Mouse (Mus musculus): ENCODE measurements around the gene Itk. TPM values are rescaled to one million over a fixed set of nuclear protein-coding genes. Genes with fewer than 3 reads are reported as not detected.

Itk gene
- polyA plus RNA-seq, 1 experiment: 1.1 TPM

- TF ChIP-seq CTCF (IDR thresholded peaks at IDR 0.05; ENCODE audit: extremely low read depth, insufficient read length, insufficient replicate concordance, low read depth, low read length): no peak
- TF ChIP-seq POLR2A (IDR thresholded peaks at IDR 0.05; ENCODE audit: low read depth, low read length): no peak
- no peak overlapping the region for H3K4me3 ChIP-seq (ENCODE audit: low read depth, low read length)
- no peak overlapping the region for H3K27ac ChIP-seq (ENCODE audit: insufficient read depth, low read depth, low read length)
- 35% methylated on average over 1 of the region's 1 CpGs for WGBS
- H3K4me1 ChIP-seq (ENCODE audit: control insufficient read depth, insufficient read depth, insufficient read length, low read length): no peaks in the 10 kb centered on the region
- no peaks in the 10 kb centered on the region for H3K36me3 ChIP-seq (ENCODE audit: control insufficient read depth, insufficient read depth, low read length)
- no peaks in the 10 kb centered on the region for H3K27me3 ChIP-seq (ENCODE audit: control insufficient read depth, insufficient read depth, low read length)
Observed at GRCm38 (mm10) chr11:46358369-46358768, 30.9 kb downstream of the Itk start.

GRCm38 (mm10) chr11:46349681-46350410 lies 39.5 kb downstream of the Itk start:
- H3K4me3 ChIP-seq (ENCODE audit: low read depth, low read length): no peak overlapping the region
- H3K27ac ChIP-seq (ENCODE audit: insufficient read depth, low read depth, low read length): no peak overlapping the region
- WGBS: 50% methylated on average over 2 of the region's 2 CpGs
- H3K4me1 ChIP-seq (ENCODE audit: control insufficient read depth, insufficient read depth, insufficient read length, low read length): no peaks in the 10 kb centered on the region
- no peak for TF ChIP-seq POLR2A (IDR thresholded peaks at IDR 0.05; ENCODE audit: low read depth, low read length)
- no peak for TF ChIP-seq CTCF (IDR thresholded peaks at IDR 0.05; ENCODE audit: extremely low read depth, insufficient read length, insufficient replicate concordance, low read depth, low read length)
- no peaks in the 10 kb centered on the region for H3K27me3 ChIP-seq (ENCODE audit: control insufficient read depth, insufficient read depth, low read length)
- no peaks in the 10 kb centered on the region for H3K36me3 ChIP-seq (ENCODE audit: control insufficient read depth, insufficient read depth, low read length)

GRCm38 (mm10) chr11:46348416-46348815 lies 40.9 kb downstream of the Itk start:
- H3K27me3 ChIP-seq (ENCODE audit: control insufficient read depth, insufficient read depth, low read length): no peaks in the 10 kb centered on the region
- H3K4me3 ChIP-seq (ENCODE audit: low read depth, low read length): no peak overlapping the region
- no peaks in the 10 kb centered on the region for H3K4me1 ChIP-seq (ENCODE audit: control insufficient read depth, insufficient read depth, insufficient read length, low read length)
- no peak overlapping the region for H3K27ac ChIP-seq (ENCODE audit: insufficient read depth, low read depth, low read length)
- no peak for TF ChIP-seq CTCF (IDR thresholded peaks at IDR 0.05; ENCODE audit: extremely low read depth, insufficient read length, insufficient replicate concordance, low read depth, low read length)
- no peak for TF ChIP-seq POLR2A (IDR thresholded peaks at IDR 0.05; ENCODE audit: low read depth, low read length)
- H3K36me3 ChIP-seq (ENCODE audit: control insufficient read depth, insufficient read depth, low read length): no peaks in the 10 kb centered on the region
- WGBS: 63% methylated on average over 3 of the region's 3 CpGs

- Histone ChIP-seq H3K27ac (ENCODE audit: insufficient read depth, low read depth, low read length) (no peak overlapping the region), H3K4me1 (ENCODE audit: control insufficient read depth, insufficient read depth, insufficient read length, low read length) (no peaks in the 10 kb centered on the region), H3K27me3 (ENCODE audit: control insufficient read depth, insufficient read depth, low read length) (no peaks in the 10 kb centered on the region), H3K4me3 (ENCODE audit: low read depth, low read length) (no peak overlapping the region), H3K36me3 (ENCODE audit: control insufficient read depth, insufficient read depth, low read length) (no peaks in the 10 kb centered on the region)
- 65% methylated on average over 5 of the region's 5 CpGs for WGBS
- TF ChIP-seq CTCF (IDR thresholded peaks at IDR 0.05; ENCODE audit: extremely low read depth, insufficient read length, insufficient replicate concordance, low read depth, low read length) (no peak), POLR2A (IDR thresholded peaks at IDR 0.05; ENCODE audit: low read depth, low read length) (no peak)
Observed at GRCm38 (mm10) chr11:46347756-46348155, 41.6 kb downstream of the Itk start.

GRCm38 (mm10) chr11:46343886-46344546 lies 45.3 kb downstream of the Itk start:
- Histone ChIP-seq H3K27ac (ENCODE audit: insufficient read depth, low read depth, low read length) (no peak overlapping the region), H3K27me3 (ENCODE audit: control insufficient read depth, insufficient read depth, low read length) (no peaks in the 10 kb centered on the region), H3K36me3 (ENCODE audit: control insufficient read depth, insufficient read depth, low read length) (no peaks in the 10 kb centered on the region), H3K4me3 (ENCODE audit: low read depth, low read length) (no peak overlapping the region), H3K4me1 (ENCODE audit: control insufficient read depth, insufficient read depth, insufficient read length, low read length) (no peaks in the 10 kb centered on the region)
- whole genome bisulfite sequencing: 38% methylated on average over 5 of the region's 5 CpGs
- TF ChIP-seq POLR2A (IDR thresholded peaks at IDR 0.05; ENCODE audit: low read depth, low read length) (no peak), CTCF (IDR thresholded peaks at IDR 0.05; ENCODE audit: extremely low read depth, insufficient read length, insufficient replicate concordance, low read depth, low read length) (no peak)

- no peak for TF ChIP-seq POLR2A (IDR thresholded peaks at IDR 0.05; ENCODE audit: low read depth, low read length)
- TF ChIP-seq CTCF (IDR thresholded peaks at IDR 0.05; ENCODE audit: extremely low read depth, insufficient read length, insufficient replicate concordance, low read depth, low read length): no peak
- Histone ChIP-seq H3K27ac (ENCODE audit: insufficient read depth, low read depth, low read length) (no peak overlapping the region), H3K4me3 (ENCODE audit: low read depth, low read length) (no peak overlapping the region), H3K36me3 (ENCODE audit: control insufficient read depth, insufficient read depth, low read length) (no peaks in the 10 kb centered on the region), H3K4me1 (ENCODE audit: control insufficient read depth, insufficient read depth, insufficient read length, low read length) (no peaks in the 10 kb centered on the region), H3K27me3 (ENCODE audit: control insufficient read depth, insufficient read depth, low read length) (no peaks in the 10 kb centered on the region)
- WGBS: 84% methylated on average over 4 of the region's 4 CpGs
Observed at GRCm38 (mm10) chr11:46341960-46342359, 47.4 kb downstream of the Itk start.

- Histone ChIP-seq H3K36me3 (ENCODE audit: control insufficient read depth, insufficient read depth, low read length) (no peaks in the 10 kb centered on the region), H3K4me1 (ENCODE audit: control insufficient read depth, insufficient read depth, insufficient read length, low read length) (no peaks in the 10 kb centered on the region), H3K27me3 (ENCODE audit: control insufficient read depth, insufficient read depth, low read length) (no peaks in the 10 kb centered on the region), H3K27ac (ENCODE audit: insufficient read depth, low read depth, low read length) (no peak overlapping the region), H3K4me3 (ENCODE audit: low read depth, low read length) (no peak overlapping the region)
- 83% methylated on average over 5 of the region's 5 CpGs for WGBS
- no peak for TF ChIP-seq CTCF (IDR thresholded peaks at IDR 0.05; ENCODE audit: extremely low read depth, insufficient read length, insufficient replicate concordance, low read depth, low read length)
Observed at GRCm38 (mm10) chr11:46336020-46336419, 53.3 kb downstream of the Itk start.
